Mouse (Mus musculus): ENCODE measurements around the gene Chst12. TPM values are rescaled to one million over a fixed set of nuclear protein-coding genes. Genes with fewer than 3 reads are reported as not detected.
"Not testable (repeated sequence)": the region's sequence is repeated elsewhere in the genome, so short reads cannot be mapped to it uniquely, and the experiment has no call there.

Gene Chst12
- 10 to 100 TPM; 17.9 to 18.2 TPM for total RNA-seq (2021)
- long read RNA-seq, experiment 1, transcript Chst12-202 (2 exons, 766 nt): minor isoform, 5 of 37 reads
- long read RNA-seq, experiment 1, transcript Chst12-201 (2 exons, 2,331 nt): major isoform, 29 of 37 reads
- long read RNA-seq, experiment 1, partial matches to known transcripts: 0 of 37 reads
- long read RNA-seq, experiment 1, other reads (novel, unspliced or antisense): 3 of 37 reads
- long read RNA-seq, experiment 2, transcript Chst12-202 (2 exons, 766 nt): minor isoform, 6 of 31 reads
- long read RNA-seq, experiment 2, transcript Chst12-201 (2 exons, 2,331 nt): major isoform, 23 of 31 reads
- long read RNA-seq, experiment 2, partial matches to known transcripts: 0 of 31 reads
- long read RNA-seq, experiment 2, other reads (novel, unspliced or antisense): 2 of 31 reads

DNA sequence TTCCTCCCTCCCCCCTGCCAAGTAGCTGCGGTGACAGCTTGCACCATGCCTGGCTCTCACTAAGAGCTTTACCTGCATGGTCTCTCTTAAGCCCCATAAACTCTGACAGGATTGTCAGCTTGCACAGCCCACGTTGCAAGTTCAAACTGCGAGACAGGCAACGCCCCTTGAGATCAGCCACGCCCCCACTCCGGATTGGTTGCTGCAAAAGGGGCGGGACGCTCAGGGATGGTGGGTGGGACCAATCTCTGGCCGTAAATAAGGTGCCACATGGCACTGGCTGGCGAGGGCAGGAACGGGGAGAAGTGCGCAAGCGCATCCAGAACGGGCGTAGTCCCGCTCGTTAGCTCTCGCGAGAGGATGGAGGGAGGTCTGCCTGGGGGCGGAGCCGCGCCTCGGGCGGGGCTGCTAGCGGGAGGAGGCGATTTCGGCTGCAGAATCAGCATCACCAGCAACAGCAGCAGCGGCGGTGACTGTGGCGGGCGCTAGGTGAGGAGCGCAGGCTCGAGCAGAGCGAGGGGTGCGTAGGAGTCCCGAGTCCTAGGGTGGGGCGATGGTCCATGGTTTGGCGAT, at the start of gene Chst12:
Gene Chst12 (plus strand): TSS at position 343 of the 573 bp plus-strand sequence.
- peak; percentile 99 for DNase-seq (ENCODE audit: low spot score in 2 of 2)

DNA sequence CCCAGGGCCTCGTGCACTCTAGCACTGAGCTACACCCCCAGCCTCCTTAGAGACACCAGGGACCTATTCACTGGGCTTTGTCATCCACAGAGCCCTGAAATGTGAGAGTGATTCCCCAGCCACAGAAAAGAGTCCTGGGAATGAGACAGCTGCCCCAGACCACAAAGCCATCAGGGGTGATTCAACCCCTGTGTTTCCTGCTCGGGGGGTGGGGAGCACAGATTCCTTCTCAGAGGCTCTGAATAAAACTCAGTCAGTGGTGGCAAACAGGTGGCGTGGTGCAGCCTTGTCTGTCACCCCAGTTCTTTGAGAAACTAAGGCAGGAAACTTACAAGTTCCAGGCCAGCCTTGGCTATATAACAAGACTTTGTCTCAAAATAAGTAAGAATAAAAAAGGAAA, 43.9 kb upstream of the Chst12 start:
- no peak for DNase-seq (ENCODE audit: low spot score in 2 of 2)

DNA sequence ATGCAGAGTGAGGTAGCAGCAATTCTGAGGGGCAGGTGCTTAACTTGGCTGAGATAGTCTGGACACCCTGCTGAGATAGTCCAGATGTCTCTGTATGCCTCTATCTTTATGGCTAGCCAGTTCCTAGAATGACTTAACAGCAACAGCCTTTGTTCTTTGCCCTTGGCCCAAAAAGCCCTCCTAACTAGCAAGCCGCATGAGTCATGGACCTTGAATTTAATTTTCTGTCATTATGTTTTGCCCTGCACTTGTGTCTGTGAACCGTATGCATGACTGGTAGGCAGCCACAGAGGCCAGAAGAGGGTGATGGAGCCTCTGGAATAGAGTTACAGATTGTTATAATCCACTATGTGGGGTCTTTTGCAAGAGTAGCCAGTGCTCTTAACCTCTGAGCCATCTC, 42.2 kb upstream of the Chst12 start:
- DNase-seq (ENCODE audit: low spot score in 2 of 2): not testable (repeated sequence)

DNA sequence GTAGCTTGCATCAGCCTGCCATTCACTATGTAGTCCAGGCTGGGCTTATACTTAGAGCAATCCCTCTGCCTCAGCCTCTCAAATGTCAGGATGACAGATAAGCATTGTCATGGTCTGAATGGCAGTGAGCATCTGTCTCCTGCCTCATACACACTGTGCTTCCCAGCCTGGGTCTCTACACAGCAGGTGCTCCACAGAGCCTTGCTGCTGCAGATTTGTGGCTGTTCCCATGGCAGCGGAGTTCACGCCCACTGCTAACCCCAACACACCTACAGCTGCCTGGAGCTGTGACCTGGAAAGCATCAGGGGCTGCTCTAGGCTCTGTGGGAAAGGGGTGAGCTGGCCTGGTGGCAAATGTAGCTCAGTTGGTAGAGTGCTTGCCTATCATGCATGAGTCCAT, 40.4 kb upstream of the Chst12 start:
- DNase-seq (ENCODE audit: low spot score in 2 of 2): no peak

DNA sequence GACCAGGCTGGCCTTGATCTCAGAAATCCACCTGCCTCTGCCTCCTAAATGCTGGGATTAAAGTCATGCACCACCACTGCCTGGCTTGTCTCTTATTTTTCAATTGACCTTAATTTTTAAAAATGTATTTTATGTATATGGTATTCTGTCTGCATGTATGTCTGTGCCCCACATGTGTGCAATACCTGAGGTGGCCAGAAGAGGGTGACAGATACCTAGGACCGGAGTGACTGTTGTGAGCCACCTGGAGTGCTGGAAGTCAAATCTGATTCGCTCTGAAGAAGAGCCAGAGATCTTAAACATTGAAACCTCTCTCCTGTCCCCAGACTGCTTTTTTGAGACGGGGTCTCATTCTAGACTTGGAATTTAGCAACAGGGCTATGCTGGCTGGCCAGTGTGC, 33.0 kb upstream of the Chst12 start:
- DNase-seq (ENCODE audit: low spot score in 2 of 2): no peak

DNA sequence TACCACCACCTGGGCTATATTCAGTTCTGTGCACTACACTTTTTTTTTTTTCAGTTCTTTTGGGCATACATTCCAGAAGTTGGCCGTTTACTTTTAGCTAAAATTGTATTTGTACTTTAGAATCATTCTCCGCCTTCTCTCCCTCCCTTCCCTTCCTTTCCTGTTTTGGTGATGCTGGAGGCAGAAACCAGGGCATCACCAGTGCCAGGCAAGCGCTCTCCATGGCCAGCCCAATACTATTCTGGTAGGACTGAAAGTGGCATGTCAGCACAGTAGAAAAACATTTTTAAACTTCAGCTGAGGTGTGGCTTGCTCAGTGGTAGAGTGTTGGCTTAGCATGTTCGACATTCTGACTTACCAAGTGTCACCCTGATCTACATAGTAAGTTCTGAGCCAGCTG, 23.9 kb upstream of the Chst12 start:
- no peak for DNase-seq (ENCODE audit: low spot score in 2 of 2)

DNA sequence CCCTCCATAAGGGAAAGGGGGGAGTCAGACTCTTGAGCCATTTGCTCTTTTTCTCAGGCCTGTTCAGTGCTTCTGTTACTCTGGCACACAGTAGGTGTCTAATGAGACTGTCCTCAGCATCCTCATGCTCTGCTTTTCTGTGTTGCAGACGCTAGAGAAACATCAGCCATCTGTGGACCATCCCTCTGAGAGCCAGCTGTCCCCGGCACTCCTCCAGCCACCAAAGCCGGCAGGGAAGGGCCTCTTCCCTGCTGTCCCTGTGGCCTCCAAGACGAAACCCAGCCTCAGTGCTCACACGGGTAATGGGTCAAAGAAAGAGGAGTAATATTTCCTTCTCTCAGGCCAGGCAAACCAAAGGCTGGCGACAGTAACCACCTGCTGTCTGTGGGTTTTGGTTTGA, 14.2 kb upstream of the Chst12 start:
- no peak for DNase-seq (ENCODE audit: low spot score in 2 of 2)

DNA sequence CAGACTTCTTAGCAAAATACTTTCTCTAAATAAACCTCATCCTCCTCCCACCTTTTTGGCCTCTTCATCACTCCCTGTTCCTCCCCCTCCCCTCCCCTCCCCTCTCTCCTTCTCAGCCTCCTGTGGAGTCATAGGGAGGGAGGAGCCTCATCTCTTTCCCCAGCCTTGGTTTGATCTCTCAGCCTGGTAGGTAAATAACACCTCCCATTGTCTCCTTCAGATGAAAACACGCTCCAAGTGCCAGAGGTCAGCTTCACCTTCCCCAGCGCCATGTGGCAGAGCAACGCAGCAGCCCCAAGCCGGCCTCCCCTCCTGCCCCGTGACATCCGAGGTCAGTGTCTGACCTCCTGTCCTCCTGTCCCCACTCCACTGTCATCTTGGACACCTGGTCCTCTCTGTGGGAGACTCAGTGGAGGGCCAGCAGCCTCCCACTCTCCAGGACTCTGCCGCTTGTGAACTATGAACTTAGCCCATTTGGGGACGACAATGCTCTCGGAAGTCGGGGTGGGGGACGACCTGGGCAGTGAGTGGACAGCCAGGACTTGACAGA, 12.6 kb upstream of the Chst12 start:
- no peak for DNase-seq (ENCODE audit: low spot score in 2 of 2)

DNA sequence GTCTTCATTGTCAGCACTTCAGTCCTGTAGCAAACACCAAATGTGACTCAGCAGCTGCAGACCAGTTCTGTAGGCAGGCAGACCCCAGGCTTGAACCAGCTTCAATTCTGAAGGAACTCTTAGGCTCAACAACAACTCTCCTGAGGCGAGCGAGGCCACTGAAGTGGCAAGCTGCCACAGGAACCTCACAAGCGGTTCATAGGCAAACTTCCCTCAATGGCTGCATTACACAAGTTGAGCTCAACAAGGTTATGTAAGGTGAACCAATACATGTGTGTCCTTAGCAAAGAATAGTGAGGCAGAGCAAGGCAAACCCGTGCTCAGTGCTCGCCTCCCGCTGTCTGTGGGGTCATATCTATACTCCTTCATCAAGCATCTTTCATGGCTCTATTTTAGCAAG, 7.2 kb upstream of the Chst12 start:
- DNase-seq (ENCODE audit: low spot score in 2 of 2): no peak

DNA sequence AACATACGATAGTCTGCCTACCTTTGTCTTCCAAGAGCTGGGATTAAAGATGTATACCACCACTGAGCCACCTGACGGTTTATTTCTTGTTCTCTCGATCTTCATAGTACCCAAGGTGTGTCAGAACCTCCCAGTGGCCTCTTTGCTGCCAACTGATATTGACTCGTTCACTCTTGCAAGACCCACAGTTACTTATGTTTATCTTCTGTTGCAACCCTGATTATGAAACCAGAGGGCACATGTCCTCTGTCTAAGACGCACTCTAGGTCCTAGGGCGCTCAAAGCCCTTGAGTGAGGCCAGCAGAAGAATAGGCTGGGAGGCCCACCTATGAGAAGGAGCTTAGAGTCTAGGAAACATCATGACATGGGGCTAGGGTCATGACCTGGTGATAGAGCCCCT, 4.6 kb upstream of the Chst12 start:
- no peak for DNase-seq (ENCODE audit: low spot score in 2 of 2)

DNA sequence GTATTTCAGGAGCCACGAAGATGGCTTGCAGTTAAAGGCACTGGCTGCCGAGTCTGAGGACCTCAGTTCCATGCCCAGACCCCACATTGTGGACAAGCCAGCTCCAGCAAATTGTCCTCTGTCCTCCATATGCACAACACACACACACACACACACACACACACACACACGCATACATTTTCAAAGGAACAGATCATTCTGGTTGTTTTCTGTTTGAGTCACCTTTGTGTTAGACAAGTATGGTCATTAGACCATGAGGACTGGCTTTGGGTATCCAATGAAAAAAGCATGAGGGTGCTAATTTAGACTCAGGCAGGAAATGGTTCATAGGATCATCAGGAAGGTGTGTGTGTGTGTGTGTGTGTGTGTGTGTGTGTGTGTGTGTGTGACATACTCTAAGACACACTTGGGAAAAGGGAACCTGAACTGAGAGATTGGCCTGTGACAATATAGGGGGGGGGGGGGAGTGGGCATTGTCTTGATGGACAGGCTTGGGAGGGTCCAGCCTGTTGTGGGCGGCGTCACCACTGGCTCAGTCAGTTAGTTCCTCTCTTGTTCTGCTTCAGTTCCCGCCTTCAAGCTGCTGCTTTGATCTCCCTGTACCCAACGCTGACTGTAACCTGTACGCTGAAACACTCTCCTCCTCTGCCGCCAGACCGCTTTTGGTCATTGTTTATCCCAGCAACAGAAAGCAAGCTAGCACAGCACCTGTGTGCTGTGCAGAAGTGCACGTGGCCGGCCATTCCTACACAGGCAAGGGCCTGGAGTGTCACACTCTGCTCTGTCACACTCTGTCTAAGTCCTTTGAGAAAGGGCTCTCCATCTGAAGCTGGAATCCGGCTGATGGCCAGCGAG, 3.1 kb upstream of the Chst12 start:
- no peak for DNase-seq (ENCODE audit: low spot score in 2 of 2)

DNA sequence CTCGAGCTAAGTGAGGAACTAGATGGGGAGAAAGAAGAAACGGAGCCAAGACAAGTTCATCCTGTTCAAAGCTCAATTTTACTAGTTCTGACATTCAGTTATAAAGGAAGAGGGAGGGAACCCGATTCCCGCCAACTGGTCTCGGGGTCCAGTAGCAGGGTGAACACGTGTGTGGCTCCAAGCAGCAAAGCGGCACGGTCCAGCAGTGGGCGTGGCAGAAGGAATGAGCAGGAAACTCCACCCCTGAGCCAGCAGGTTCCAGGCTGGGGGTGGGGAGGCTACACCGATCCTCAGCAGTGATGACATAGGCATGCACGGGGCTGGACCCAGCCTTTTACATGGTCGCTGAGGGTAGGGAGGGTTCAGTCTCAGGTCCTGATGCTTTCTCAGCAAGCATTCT, 2.4 kb upstream of the Chst12 start:
- DNase-seq (ENCODE audit: low spot score in 2 of 2): not testable (repeated sequence)

DNA sequence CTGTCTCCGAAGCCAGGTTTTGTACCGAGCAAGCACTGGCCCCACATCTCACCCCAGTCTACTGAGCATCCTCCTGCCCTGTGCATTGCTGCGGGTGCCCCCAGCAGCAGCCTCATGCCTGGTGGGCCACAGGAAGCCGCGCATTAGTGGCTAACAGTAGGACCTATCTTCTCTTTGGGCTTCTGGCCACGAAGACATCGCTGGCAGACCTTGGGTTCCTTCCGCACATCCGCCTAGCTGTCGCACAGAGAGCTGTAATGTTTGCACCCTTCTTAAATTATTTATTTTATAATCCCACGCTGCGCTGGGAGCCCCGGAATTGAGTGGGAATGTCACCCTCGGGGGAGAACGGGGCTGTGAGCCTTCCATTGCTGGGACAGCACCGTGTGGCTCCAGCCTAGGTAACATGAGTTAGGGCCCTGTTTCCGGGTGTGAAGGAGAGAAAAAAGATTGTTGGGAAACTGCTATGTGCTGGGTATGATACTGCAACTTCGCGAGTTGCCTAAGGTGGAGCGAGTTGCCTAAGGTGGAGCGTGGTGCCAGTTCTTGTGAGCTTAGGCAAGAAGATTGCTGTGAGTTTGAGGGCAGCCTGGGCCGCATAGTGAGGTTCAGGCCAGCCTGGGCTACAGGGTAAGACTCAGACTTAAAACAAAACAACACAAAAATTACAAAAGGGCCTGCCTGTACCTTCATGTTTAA, 895 bp downstream of the Chst12 start:
- no peak for DNase-seq (ENCODE audit: low spot score in 2 of 2)

DNA sequence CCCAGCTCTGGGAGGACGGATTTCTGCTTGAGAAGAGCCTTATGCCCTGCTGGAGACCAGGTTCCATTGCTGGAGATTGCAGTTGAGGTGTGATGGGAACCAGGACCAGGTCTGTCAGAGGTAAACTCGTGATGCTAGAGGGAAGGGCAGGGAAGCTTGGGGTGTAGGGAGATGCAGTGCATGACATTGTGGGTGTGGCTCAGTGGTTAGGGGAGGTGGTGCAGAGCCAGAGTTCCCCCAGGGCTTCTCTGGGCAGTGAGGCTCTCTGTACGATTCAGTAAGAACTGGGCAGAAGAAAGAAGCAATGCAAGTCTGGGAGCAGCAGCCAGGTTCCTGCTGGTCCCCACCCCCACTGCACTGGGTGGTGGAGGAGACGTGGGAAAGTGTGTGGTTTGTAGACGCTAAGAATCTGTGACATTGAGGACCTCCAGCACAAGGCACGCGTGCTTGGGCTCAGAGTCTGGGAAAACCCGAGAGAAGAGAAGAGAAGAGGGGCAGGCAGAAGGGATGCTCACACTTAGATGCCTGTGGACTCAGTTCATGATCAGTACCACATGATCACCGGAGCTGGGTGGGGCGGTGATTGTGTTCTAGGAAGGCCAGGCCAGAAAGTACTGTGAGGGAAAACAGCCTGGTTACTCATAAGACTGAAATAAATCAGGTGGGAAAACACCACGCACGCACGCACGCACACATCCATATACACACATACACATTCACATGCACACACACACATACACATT, 2.3 kb downstream of the Chst12 start:
- no peak for DNase-seq (ENCODE audit: low spot score in 2 of 2)

DNA sequence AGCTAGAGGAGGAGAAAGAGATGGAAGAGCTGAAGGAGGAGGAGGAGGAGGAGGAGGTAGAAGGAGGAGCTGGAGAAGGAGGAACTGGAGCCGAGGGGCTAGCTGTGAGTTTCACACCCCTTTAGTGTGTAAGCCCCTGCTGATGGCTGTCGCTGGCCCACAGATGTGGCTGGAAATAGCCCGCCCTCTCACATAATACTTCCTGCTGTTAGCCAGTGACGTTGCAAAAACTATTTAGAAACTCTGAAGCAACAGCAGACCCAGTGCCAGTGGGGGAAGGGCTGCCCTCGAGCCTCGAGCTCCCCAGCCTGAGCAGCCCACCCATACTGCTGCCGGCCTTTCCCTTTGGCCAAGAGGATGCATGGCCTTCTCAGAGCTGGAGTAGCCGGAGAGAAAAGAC, 3.3 kb downstream of the Chst12 start:
- no peak for DNase-seq (ENCODE audit: low spot score in 2 of 2)

DNA sequence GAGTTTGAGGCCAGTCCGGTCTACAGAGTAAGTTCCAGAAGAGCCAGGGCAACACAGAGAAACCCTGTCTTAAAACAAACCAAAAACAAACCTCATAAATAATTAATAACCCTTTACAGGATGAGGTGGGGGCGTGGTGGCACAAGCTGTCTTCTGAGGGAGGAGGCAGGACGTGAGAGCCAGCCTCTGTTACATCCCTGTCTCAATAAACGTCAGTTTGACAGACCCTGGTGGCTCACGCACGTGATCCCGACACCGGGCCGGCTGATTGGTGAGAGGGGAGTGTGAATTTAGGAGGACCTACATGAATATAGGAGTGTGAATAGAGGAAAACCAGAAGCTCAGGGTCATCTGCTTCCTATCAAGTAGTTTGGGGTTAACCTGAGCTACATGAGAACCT, 3.9 kb downstream of the Chst12 start:
- DNase-seq (ENCODE audit: low spot score in 2 of 2): no peak

DNA sequence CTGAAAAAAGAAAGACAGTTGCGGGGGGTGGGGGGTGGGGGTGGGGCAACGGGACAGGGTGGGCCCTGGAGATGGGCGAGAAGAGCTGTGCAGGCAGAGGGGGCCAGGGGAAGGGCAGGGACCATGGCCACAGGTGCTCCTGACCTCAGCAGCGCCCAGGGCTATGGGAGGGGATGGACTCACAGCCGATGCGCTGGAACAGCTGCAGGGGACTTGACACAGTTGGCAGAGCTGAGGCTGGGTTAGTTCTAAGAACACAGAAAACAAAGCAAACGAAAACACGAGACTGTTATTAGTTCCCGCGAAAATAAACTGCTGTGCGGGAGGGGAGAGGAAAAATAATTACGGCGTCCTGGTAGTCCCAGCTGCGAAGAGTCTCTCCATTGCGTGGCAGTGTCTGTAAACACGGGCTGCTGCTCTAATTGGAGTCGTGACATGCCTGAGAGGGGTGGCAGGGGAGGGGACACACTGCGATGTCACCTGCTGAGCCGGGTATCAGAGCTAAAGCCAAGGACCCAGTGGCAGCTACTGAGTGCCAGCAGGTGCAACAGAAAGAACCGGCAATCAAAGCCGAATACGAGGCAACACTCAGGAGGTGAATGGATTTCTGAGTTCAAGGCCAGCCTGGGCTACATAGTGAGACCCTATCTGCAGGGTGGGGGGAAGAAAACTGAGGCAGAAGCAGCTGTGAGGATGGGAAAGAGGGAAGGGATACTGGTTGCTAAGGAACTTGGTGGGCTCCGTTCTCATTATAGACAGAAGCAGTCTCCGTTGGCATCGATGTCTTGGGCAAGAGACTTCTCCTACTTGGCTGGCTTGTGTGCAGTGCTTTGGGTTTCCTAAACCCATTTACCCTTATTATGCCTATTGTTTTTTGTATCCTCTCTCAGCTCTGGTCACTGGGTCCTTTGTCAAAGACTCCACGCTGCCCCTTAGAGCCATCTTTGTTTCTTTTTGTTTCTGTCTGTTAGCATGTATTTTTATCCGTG, 5.0 kb downstream of the Chst12 start:
- no peak for DNase-seq (ENCODE audit: low spot score in 2 of 2)

DNA sequence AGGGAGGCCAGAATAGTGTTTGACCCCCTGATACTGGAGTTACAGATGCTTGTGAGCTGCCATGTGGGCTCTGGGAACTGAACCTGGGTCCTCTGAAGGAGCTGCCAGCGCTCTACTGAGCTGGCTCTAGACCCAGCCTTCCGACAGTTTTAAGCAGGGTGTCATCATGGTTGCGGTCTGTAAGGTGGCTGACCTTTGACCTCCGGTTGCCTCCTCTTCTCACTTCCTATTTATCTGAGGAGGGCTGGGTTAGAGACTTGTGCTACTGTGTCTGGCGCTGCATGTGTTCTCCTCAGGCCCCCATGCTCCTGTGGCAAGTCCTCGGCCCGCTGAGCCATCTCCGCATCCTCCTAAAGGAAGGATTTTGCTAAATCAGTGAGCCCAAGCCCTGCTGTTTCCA, 8.6 kb downstream of the Chst12 start:
- no peak for DNase-seq (ENCODE audit: low spot score in 2 of 2)

DNA sequence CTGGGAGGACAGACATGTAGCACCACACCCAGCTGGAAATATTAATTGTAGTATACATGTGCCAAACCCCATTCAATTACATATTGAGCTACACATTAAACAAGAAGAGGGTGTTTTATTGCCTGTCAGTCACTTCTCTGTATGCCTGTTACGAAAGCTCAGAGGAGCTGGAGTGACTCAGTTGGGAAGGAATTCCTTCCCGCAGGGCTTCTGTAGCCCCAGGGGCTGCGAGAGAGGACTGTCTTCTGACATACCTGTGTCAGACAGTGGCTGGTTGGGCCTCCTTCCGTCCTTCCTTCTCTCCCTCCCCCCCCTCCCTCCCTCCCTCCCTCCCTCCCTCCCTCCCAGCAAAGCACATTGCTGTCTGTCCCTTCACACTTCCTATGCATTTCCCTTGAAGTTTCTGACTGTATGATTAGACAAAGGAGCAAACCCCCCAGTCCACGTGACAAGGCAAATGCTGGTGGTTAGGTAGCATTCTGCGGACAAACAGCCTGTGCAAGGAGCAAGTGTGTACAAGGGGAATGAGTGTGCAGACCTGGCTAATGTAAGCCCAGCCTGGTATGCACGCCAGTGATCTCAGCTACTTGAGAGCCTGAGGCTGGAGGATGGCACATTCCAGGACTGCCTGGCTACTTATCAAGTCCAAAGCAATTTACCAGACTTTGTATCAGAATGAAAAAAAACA, 9.6 kb downstream of the Chst12 start:
- no peak for DNase-seq (ENCODE audit: low spot score in 2 of 2)

All from layer of hippocampus, postnatal 14 days (tissue).